Mouse (Mus musculus) gastrocnemius, adult 2 months (tissue): ENCODE data around the gene Rps6ka5. TPM values are rescaled to one million over a fixed set of nuclear protein-coding genes. Genes with fewer than 3 reads are reported as not detected.

ENCODE experiments used
- DNase-seq: peaks from one replicate; pipeline ENCODE4 v3.0.0; 2022
- H3K27ac ChIP-seq: fragments of 200-600 bp; 2 replicates; pipeline ENCODE4 v1.8.1; 2022; ENCODE audit warnings: mild to moderate bottlenecking
- H3K4me3 ChIP-seq: fragments of 200-600 bp; 2 replicates; pipeline ENCODE4 v1.8.1; 2022; ENCODE audit warnings: mild to moderate bottlenecking, moderate library complexity
- CTCF ChIP-seq: fragments of 200-600 bp; IDR thresholded peaks from 2 replicates; pipeline ENCODE4 v1.8.1; 2022; ENCODE audit warnings: antibody characterized with exemption, mild to moderate bottlenecking, moderate library complexity
- intact Hi-C: fragments of 180-260 bp; cut with DNase I; formaldehyde crosslinking; loops from one replicate; pipeline ENCODE4 v1.15.1; 2025
- total RNA-seq, 2 experiments: library from RNA; stranded (reverse); gene quantifications; 2 replicates each; pipeline ENCODE4 v1.2.3; 2021

Rps6ka5 gene
- total RNA-seq, 2 experiments from 2014 or later, result 11.1 to 11.8 TPM

DNA sequence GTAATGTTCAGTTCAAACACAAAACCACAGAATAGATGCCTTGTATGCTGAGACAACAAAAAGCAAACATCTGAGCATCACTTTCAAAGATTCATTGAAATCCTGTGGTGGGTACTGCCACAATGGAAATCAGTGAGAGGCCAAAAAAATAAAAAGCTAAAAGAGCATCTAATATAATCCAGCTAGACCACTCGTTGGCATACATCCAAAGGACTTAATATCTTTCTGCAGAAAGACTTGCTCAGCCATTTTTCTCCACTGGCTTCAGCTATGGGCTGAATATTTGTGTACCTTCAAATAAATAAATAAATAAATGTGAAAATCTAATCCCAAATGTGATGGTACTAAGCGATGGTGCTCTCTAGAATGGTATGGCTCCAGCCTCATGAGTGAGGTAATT lies 39.8 kb downstream of the Rps6ka5 start:
- Histone ChIP-seq H3K4me3 (no peak overlapping the region), H3K27ac (no peak overlapping the region)
- DNase-seq, result no peak
- no peak for TF ChIP-seq CTCF
- intact Hi-C loops, result no loop called here

DNA sequence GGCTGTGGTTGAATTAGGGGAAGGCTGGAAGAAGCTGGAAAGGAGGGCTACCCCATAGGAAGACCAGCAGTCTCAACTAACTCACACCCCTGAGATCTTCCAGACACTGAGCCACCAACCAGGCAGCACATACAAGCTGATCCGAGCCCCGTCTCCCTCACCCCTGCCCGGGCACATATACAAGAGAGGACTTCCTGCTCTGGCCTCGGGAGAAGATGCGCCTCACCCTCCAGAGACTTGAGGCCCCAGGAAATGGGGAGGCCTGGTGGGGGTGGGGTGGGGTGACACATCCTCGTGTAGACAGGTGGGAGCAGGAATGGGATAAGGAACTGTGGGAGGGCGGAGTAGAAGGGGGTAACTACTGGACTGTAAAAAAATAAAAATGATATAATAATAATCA lies 45.0 kb downstream of the Rps6ka5 start:
- no peak overlapping the region for H3K4me3 ChIP-seq
- intact Hi-C loops, result no loop called here
- TF ChIP-seq CTCF, result no peak
- DNase-seq, result no peak
- H3K27ac ChIP-seq, result no peak overlapping the region

DNA sequence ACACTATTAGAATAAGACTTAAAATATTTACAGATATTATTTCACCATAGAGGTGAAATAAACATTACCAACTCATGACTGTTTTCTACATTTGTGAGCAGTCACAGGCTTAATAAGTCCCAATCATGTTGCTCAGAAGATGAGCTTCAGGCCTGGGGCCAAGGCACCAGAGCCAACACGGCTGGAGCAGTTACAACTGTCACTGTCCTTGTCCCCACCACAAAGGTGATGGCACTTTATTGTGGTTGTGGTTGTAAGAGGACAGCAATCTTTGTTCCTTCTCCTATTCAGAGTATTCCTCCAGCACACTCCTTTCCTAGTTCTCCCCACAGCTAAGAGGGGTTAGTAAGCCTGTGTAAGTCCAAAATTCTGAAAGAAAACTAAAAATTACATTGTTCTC lies 45.5 kb downstream of the Rps6ka5 start:
- intact Hi-C loops, result no loop called here
- TF ChIP-seq CTCF, result no peak
- DNase-seq, result no peak
- Histone ChIP-seq H3K4me3 (no peak overlapping the region), H3K27ac (no peak overlapping the region)

DNA sequence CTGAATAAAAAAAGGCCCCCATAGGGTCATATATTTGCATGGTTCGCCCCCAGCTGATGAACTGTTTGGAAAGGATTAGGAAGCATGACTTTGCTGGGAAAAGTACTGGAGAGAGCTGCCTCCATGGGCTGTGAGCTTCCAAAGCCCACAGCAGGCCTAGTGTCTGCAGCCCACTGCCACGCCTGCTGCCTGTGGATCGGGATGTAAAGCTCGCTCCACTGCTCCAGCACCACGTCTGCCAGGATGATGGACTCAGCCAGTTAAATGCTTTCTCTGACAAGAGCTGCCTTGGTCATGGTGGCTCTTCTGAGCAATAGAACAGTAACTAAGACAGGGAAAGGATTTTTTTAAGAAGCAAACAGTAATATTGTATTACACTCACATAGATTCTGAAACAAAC lies 46.1 kb downstream of the Rps6ka5 start:
- DNase-seq, result no peak
- Histone ChIP-seq H3K27ac (peak overlapping the region; percentile 6; the same call in 1 of the 2 replicates), H3K4me3 (no peak overlapping the region)
- intact Hi-C loops, result no loop called here
- no peak for TF ChIP-seq CTCF

- H3K4me3 ChIP-seq, result no peak overlapping the region
- no peak overlapping the region for H3K27ac ChIP-seq
- TF ChIP-seq CTCF, result no peak
- intact Hi-C loops, result no loop called here
- no peak for DNase-seq
Observed at GRCm38 (mm10) chr12:100670647-100671199, 56.1 kb downstream of the Rps6ka5 start.

DNA sequence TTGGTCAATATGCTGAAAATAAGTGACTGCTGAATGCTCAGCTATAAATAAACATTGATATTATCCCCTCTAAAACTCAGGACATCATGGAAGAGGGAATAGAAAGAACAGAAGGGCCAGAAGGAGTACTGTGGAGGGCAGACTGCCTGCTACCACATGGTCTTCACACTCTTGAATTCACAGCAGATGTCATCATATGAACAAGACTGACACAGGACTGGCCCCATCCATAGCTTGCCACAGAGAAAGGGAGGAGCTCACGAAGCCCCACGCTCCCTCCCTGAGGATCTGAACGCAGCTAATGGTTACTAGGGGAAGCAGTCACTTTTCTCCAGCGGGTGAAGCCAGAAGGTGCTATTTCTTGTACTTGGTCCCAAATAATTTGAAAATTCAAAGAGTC lies 61.5 kb downstream of the Rps6ka5 start:
- TF ChIP-seq CTCF, result no peak
- no peak for DNase-seq
- Histone ChIP-seq H3K27ac (no peak overlapping the region), H3K4me3 (no peak overlapping the region)
- intact Hi-C loops, result no loop called here

DNA sequence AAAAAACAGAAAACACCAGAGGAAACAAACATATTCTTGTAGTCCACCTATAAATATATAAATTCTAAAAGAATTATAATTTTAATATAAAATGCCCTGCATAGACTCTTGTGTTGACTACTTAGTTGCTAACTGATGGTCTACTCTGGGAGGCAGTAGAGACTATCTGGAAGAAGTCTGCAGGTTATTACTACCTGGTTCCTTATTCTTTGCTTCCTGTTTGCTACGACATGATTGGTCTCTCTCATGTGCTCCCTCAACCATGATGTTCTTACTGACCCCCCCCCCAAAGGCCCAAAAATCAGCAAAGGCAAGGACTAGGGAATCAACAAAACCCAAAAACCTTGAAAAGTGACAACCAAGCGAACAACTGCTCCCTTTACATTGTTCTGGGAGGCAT lies 66.7 kb downstream of the Rps6ka5 start:
- DNase-seq, result no peak
- no peak for TF ChIP-seq CTCF
- intact Hi-C loops, result no loop called here

DNA sequence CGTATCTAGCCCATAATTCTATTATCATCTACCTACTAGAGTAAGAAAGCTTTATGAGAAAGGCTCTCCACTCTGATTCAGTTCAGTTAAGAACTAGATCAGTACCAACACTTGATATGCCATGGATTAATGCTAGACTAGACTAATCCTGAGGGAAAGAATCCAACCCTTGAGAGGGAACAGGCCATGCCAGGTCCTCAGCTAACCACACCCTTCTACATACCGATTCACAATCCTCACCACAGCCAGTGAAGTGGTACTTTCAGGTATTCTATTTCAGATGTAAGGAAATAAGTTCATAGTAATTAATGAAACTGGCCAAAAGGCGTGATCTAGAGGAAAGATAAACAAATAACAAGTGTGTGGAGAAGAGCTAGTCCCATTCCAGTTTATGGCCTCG lies 70.8 kb downstream of the Rps6ka5 start:
- TF ChIP-seq CTCF, result no peak
- intact Hi-C loops, result no loop called here

More for the DNA sequence above, 66.7 kb downstream of the Rps6ka5 start:
- Histone ChIP-seq H3K4me3 (no peak overlapping the region), H3K27ac (no peak overlapping the region)

DNA sequence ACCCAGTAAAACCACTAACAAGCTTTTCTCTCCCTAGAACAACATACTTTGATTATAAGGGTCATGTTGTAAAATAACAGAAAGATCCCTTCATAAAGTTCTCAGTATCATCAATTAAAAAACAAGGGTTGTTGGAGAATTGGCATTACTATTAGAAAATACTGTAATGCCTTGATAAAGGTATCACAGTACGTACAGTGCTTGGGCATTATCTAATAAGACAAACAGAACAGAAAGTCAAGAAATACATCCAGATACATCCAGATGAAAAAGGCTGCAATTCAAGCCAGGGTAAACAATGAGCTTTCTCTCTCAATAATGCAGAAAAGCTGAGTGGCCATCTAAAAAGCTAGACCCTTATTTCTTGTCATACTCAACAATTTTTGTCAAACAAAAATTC lies 84.8 kb downstream of the Rps6ka5 start:
- no peak overlapping the region for H3K27ac ChIP-seq
- intact Hi-C loops, result no loop called here
- no peak for DNase-seq
- no peak for TF ChIP-seq CTCF
- H3K4me3 ChIP-seq, result no peak overlapping the region

More for the DNA sequence above, 70.8 kb downstream of the Rps6ka5 start:
- Histone ChIP-seq H3K27ac (no peak overlapping the region), H3K4me3 (no peak overlapping the region)
- DNase-seq, result no peak

DNA sequence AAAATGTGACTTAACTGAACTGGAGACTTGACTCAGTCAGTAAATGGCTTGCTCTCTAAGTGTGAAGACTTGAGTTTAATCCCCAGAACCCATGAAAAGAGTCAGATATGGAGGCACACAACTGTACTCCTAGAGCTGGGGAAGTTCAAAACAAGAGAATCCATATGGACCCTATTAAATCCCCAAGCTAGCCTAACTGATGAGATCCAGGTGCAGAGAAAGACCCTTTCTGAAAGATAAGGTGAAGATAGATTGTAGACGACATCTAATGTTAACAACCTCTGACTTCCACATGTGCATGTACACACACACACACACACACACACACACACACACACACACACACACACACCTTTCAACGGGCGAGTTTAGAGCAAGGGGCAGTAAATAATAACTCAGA lies 86.1 kb downstream of the Rps6ka5 start:
- DNase-seq, result no peak
- TF ChIP-seq CTCF, result no peak
- Histone ChIP-seq H3K27ac (no peak overlapping the region), H3K4me3 (no peak overlapping the region)
- intact Hi-C loops, result no loop called here

GRCm38 (mm10) chr12:100639680-100640079 lies 87.1 kb downstream of the Rps6ka5 start:
- DNase-seq, result peak; percentile 42
- intact Hi-C loops, result no loop called here

DNA sequence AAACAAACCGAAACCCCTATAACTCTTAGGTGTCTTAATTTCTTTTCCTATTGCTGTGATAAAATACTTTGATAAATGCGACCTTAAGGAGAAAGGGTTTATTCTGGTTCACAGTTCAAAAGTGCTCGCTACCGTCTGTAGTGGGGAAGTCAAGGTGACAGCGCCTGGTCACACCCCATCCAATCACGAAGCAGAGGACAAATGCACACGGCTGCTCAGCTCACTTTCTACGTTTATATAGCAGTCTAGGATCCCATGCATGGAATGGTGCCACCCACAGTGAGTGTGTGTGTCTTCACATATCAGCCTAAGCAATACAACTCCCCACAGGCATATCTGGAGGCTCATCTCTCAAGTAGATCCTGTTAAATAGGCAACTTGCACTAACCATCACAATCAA lies 88.9 kb downstream of the Rps6ka5 start:
- Histone ChIP-seq H3K27ac (no peak overlapping the region), H3K4me3 (no peak overlapping the region)
- TF ChIP-seq CTCF, result no peak
- DNase-seq, result no peak
- intact Hi-C loops, result no loop called here

More at GRCm38 (mm10) chr12:100639680-100640079, 87.1 kb downstream of the Rps6ka5 start:
- Histone ChIP-seq H3K4me3 (no peak overlapping the region), H3K27ac (no peak overlapping the region)
- peak; percentile 51 for TF ChIP-seq CTCF

DNA sequence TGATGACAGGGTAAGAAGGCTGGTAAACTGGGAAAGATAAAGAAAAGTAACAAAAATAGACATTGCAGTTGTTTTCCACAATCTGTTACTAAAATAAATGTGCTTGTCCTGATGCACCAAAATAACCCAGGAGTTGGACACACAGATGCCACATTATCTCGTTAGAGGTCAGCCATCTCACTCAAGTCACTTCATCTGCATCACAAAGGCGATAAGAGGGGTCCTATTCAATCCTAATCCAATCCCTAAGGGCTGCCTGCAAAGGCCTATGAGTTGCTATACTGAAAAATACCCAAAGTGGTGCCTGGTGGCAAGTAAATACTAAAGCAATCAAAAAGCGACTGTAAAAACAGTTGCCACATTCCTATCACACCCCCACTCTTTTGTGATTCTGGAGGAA lies 90.0 kb downstream of the Rps6ka5 start:
- DNase-seq, result no peak
- intact Hi-C loops, result no loop called here
- TF ChIP-seq CTCF, result no peak

DNA sequence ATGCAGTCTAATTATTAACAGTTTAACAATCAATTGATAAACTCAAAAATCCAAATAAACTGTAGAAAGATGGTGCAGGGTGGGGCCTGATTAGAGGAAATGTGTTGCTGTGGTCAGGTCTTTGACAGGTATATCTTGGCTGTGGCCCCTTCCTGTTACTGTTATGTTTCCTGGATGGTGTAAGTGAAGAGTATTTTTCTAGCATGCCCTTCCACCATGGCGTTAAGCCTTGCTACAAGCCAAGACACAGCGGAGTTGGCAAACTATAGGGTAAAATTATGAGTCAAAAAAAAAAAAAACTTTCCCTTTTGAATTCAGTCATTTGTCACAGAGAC lies 90.5 kb downstream of the Rps6ka5 start:
- intact Hi-C loops, result no loop called here
- no peak for DNase-seq
- no peak for TF ChIP-seq CTCF
- peak overlapping the region; percentile 50; the same call in 1 of the 2 replicates for H3K27ac ChIP-seq
- H3K4me3 ChIP-seq, result no peak overlapping the region

More for the DNA sequence above, 90.0 kb downstream of the Rps6ka5 start:
- H3K27ac ChIP-seq, result peak overlapping the region; percentile 50; the same call in 1 of the 2 replicates
- no peak overlapping the region for H3K4me3 ChIP-seq
